Mouse (Mus musculus) hindbrain, embryonic 11.5 days (tissue): Measurements from ENCODE around the gene Trappc2. TPM values are rescaled to one million over a fixed set of nuclear protein-coding genes. Genes with fewer than 3 reads are reported as not detected.
A peak's percentile ranks its signal among the peaks of the same experiment; 100 is the strongest.

ENCODE experiments used
- ATAC-seq: fragments of 200-750 bp; cut with Nextera tagmentation; 2 replicates; pipeline ENCODE4 v1.8.0; 2017; ENCODE audit warnings: mild to moderate bottlenecking, moderate TSS enrichment, moderate library complexity; ENCODE audit not compliant: low FRiP score
- DNase-seq: peaks from one replicate; pipeline ENCODE4 v3.0.0-alpha.2; 2015; ENCODE audit warnings: low spot score
- H3K27ac ChIP-seq: fragments of 300-500 bp; sonication (generic); 2 replicates; pipeline ENCODE4 v1.5.1; 2014; ENCODE audit warnings: mild to moderate bottlenecking, low read depth, low read length
- H3K27me3 ChIP-seq: fragments of 300-500 bp; sonication (generic); 2 replicates; pipeline ENCODE4 v1.6.1; 2014; ENCODE audit warnings: mild to moderate bottlenecking, low read length, moderate library complexity, mixed read lengths; ENCODE audit not compliant: control insufficient read depth, insufficient read depth
- H3K36me3 ChIP-seq: fragments of 300-500 bp; sonication (generic); 2 replicates; pipeline ENCODE4 v1.6.1; 2014; ENCODE audit warnings: mild to moderate bottlenecking, low read length, moderate library complexity, mixed read lengths; ENCODE audit not compliant: control insufficient read depth, insufficient read depth
- H3K4me1 ChIP-seq: fragments of 300-500 bp; sonication (generic); replicated peaks from 2 replicates; pipeline ENCODE4 v1.6.1; 2014; ENCODE audit warnings: low read length, mixed read lengths; ENCODE audit not compliant: control insufficient read depth, insufficient read depth
- H3K4me2 ChIP-seq: fragments of 300-500 bp; sonication (generic); replicated peaks from 2 replicates; pipeline ENCODE4 v1.6.1; 2014; ENCODE audit warnings: mild to moderate bottlenecking, low read depth, low read length
- H3K4me3 ChIP-seq: fragments of 300-500 bp; sonication (generic); 2 replicates; pipeline ENCODE4 v1.5.1; 2014; ENCODE audit warnings: low read depth, low read length
- H3K9ac ChIP-seq: fragments of 300-500 bp; sonication (generic); 2 replicates; pipeline ENCODE4 v1.6.1; 2014; ENCODE audit warnings: low read depth, low read length
- H3K9me3 ChIP-seq: fragments of 300-500 bp; sonication (generic); 2 replicates; pipeline ENCODE4 v1.6.1; 2016; ENCODE audit warnings: low read length; ENCODE audit not compliant: control insufficient read depth
- WGBS: fragments of 180-500 bp; shearing (Covaris S2); extraction: QIAGEN DNeasy Blood & Tissue Kit; methylation state at CpG from one replicate; pipeline ENCODE4 v1.1.7; 2014; 5-methylcytosine and 5-hydroxymethylcytosine counted together
- polyA plus RNA-seq: library from polyadenylated mRNA; unstranded; fragments of >200 nt; fragmentation: Nextera tagmentation; extraction: Ambion mirVana; gene quantifications from 2 replicates; pipeline ENCODE4 v1.2.1, GENCODE M21; 2014

Trappc2 gene
- polyA plus RNA-seq, 1 experiment from 2014 or later: 51.9 TPM

- H3K27ac ChIP-seq: no peak overlapping the region
- 89% methylated on average over 1 of the region's 1 CpGs for WGBS
- H3K9ac ChIP-seq: no peak overlapping the region
- ATAC-seq (no peak), DNase-seq (no peak)
- no peak overlapping the region for H3K4me3 ChIP-seq
- no peaks in the 10 kb centered on the region for H3K27me3 ChIP-seq
- no peaks in the 10 kb centered on the region for H3K4me1 ChIP-seq
- no peaks in the 10 kb centered on the region for H3K36me3 ChIP-seq
- H3K4me2 ChIP-seq: no peak overlapping the region
- no peaks in the 10 kb centered on the region for H3K9me3 ChIP-seq
Observed at GRCm38 (mm10) chrX:166455525-166455924, 15.2 kb downstream of the Trappc2 start.

DNA sequence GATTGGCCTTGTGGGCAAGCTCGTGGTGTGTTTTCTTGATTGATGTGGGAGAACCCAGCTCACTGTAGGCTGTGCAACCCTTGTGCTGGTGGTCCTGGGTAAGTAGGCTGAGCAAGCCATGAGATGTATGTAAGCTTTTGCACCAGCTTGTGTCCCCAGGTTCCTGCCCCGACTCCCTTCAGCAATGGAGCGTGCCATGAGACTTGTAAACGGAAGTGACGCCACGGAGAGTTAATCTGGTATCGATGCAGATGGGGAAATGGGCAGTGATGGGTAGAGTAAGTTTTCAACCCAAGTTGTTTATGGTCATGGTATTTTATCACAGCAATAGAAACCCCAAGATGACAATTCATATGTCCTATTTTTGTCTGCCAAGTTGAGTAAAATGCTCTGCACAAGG lies 27.9 kb downstream of the Trappc2 start:
- H3K4me3 ChIP-seq: no peak overlapping the region
- DNase-seq (no peak), ATAC-seq (no peak)
- H3K4me2 ChIP-seq: no peak overlapping the region
- H3K27me3 ChIP-seq: no peaks in the 10 kb centered on the region
- no peaks in the 10 kb centered on the region for H3K4me1 ChIP-seq
- no peaks in the 10 kb centered on the region for H3K36me3 ChIP-seq
- H3K9me3 ChIP-seq: no peaks in the 10 kb centered on the region
- H3K27ac ChIP-seq: no peak overlapping the region
- H3K9ac ChIP-seq: no peak overlapping the region
- 97% methylated on average over 7 of the region's 7 CpGs for WGBS

DNA sequence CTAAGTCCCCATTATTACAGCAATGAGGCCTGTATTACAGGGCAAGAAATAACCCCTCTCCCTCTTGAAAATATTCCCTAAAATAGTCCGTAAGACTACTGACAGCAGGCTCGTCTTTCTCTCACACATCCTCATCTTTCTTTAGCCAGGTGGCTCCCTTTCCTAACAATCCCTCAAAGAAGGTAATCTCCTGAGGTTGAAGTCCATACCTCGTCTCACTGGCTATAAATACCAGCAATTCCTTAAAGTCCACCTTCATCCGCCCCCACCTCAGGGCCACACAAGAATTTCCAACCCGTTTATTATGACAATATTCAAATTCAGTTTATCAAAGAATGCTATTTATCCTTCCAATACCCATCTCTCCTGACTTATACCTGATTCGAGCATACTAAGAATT lies 32.2 kb downstream of the Trappc2 start:
- H3K27ac ChIP-seq: no peak overlapping the region
- DNase-seq (no peak), ATAC-seq (no peak)
- no peaks in the 10 kb centered on the region for H3K27me3 ChIP-seq
- no peaks in the 10 kb centered on the region for H3K9me3 ChIP-seq
- H3K36me3 ChIP-seq: no peaks in the 10 kb centered on the region
- H3K9ac ChIP-seq: no peak overlapping the region
- 88% methylated on average over 6 of the region's 6 CpGs for WGBS
- no peak overlapping the region for H3K4me3 ChIP-seq
- no peak overlapping the region for H3K4me2 ChIP-seq
- no peaks in the 10 kb centered on the region for H3K4me1 ChIP-seq

DNA sequence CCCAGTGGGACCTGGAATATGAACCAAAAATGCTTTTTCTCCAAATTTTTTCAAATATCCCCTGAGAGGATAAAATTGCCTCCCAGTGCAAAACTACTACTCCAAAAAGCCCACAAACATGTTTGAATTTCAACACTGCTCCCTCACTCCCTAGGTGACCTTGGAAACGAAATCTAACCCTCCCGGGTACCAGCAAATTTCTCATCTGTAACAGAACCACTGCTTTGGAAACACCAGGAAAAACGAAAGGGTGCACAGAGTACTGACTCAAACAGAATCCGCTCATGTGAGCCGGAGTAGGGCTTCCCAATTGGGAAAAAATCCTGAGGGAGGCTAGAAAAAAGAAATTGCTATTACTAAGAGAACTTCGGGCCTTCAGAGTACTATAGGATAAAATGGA lies 37.0 kb downstream of the Trappc2 start:
- Histone ChIP-seq H3K27me3 (no peaks in the 10 kb centered on the region), H3K9me3 (no peaks in the 10 kb centered on the region), H3K4me1 (no peaks in the 10 kb centered on the region), H3K4me2 (no peak overlapping the region), H3K9ac (no peak overlapping the region), H3K27ac (no peak overlapping the region), H3K4me3 (no peak overlapping the region), H3K36me3 (no peaks in the 10 kb centered on the region)
- no peak for ATAC-seq
- no peak for DNase-seq
- 74% methylated on average over 6 of the region's 6 CpGs for WGBS

DNA sequence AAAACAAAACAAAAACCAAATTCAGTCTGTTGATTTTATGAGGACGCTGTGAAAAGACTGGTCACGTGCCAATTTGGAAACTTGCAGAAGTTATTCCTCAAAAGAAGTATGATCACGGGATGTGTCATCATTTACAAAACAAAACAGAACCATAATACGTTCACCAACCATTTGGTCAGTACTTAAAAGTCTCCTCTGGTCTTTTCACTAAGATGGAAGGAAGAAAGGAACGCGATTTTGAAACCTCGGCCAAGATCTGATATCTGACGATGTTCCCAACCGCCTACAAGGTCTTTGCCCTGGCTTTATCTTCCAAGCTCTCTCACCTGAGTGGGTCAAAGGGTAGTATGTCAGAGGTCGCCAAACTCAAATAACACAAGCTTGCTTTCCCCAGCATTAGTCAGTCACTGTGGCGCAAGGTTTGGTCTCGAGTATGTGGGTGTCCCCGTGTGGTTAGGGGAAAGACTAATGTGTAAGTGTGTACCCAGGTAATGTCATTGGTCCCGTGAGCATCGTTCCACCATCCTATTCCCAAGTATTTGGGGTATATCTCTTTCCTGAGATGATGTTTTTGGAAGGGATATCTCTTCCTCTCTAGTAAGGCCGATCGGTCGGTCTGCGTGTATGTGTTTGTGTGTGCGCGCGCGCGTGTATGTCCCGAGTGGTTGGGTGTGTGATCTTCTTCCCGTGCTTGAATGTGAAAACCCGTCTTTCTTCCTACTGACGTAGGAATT lies 38.4 kb downstream of the Trappc2 start:
- Histone ChIP-seq H3K36me3 (no peaks in the 10 kb centered on the region), H3K9me3 (no peaks in the 10 kb centered on the region), H3K4me3 (peak overlapping the region; percentile 61), H3K9ac (peak overlapping the region; percentile 69), H3K4me2 (peak overlapping the region; percentile 60), H3K27me3 (no peaks in the 10 kb centered on the region; the same call in 1 of the 2 replicates), H3K27ac (no peak overlapping the region), H3K4me1 (no peaks in the 10 kb centered on the region)
- WGBS: 20% methylated on average over 28 of the region's 28 CpGs
- DNase-seq: peak; percentile 21
- peak; percentile 17 for ATAC-seq

GRCm38 (mm10) chrX:166479365-166479983 lies 39.1 kb downstream of the Trappc2 start, which contains the start of gene Rab9:
Gene Rab9, minus strand, starts transcription at chrX:166479867.
- WGBS: 19% methylated on average over 29 of the region's 41 CpGs
- DNase-seq (peak; percentile 92), ATAC-seq (peak; percentile 99)
- no peaks in the 10 kb centered on the region; the same call in 1 of the 2 replicates for H3K27me3 ChIP-seq
- no peaks in the 10 kb centered on the region for H3K4me1 ChIP-seq
- H3K4me3 ChIP-seq: peak within 1 kb of the TSS; percentile 61
- peak within 1 kb of the TSS; percentile 69 for H3K9ac ChIP-seq
- H3K9me3 ChIP-seq: no peaks in the 10 kb centered on the region
- no peaks in the 10 kb centered on the region for H3K36me3 ChIP-seq
- peak within 1 kb of the TSS; percentile 60; the same call in 1 of the 2 replicates for H3K27ac ChIP-seq
- peak within 1 kb of the TSS; percentile 60 for H3K4me2 ChIP-seq

GRCm38 (mm10) chrX:166495052-166495451 lies 54.7 kb downstream of the Trappc2 start:
- no peaks in the 10 kb centered on the region for H3K9me3 ChIP-seq

GRCm38 (mm10) chrX:166497771-166498170 lies 57.4 kb downstream of the Trappc2 start:
- Histone ChIP-seq H3K27me3 (no peaks in the 10 kb centered on the region; the same call in 1 of the 2 replicates), H3K9me3 (no peaks in the 10 kb centered on the region), H3K9ac (no peak overlapping the region), H3K4me3 (no peak overlapping the region), H3K27ac (no peak overlapping the region), H3K4me1 (no peaks in the 10 kb centered on the region), H3K36me3 (no peaks in the 10 kb centered on the region), H3K4me2 (no peak overlapping the region)
- DNase-seq (no peak), ATAC-seq (no peak)
- 52% methylated on average over 4 of the region's 4 CpGs for WGBS

More at GRCm38 (mm10) chrX:166495052-166495451, 54.7 kb downstream of the Trappc2 start:
- Histone ChIP-seq H3K27ac (no peak overlapping the region), H3K27me3 (no peaks in the 10 kb centered on the region; the same call in 1 of the 2 replicates), H3K4me2 (no peak overlapping the region), H3K4me1 (no peaks in the 10 kb centered on the region), H3K36me3 (no peaks in the 10 kb centered on the region), H3K9ac (no peak overlapping the region), H3K4me3 (no peak overlapping the region)
- 92% methylated on average over 2 of the region's 2 CpGs for WGBS
- no peak for DNase-seq
- ATAC-seq: no peak
